Mouse (Mus musculus): ENCODE measurements around the gene Dusp6.

Gene Dusp6

GRCm38 (mm10) chr10:99274640-99275039, 11.6 kb downstream of the Dusp6 start:
- DNase-seq, result no peak

DNA sequence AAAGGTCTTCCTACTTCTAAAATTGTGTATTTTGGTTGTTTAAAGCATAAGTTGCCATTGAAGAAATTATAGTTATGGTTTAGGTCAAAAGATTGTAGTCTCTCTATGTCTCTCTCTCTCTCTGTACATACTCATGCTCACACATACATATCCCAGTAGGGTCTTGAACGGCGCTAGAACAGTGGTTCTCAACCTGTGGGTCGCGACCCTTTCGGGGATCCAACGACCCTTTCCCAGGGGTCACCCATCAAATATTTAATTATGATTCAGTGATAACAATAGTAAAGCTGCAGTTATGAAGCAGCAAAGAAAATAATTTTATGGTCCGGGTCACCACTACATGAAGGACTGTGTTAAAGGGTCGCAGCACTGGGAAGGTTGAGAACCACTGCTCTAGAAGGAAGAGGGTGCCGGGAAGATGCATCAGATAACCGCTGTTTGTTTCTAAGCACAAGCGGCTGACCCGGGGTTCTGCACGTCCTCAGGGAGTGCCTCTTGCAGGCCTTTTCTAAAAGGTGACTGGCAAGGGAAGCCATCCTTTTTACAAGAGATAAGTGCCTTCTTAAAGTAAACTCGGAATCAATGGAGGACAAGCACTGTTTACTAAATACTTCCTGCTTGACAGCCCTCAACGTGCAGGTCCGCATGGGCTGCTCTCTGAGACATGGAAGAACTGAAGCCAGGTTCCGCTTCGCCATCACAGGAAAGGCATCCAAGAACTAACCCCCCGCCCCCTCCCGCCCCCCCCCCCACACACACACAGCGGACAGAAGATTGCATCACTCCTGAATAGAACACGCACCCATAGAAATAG, 16.2 kb downstream of the Dusp6 start:
- no peak for DNase-seq

DNA sequence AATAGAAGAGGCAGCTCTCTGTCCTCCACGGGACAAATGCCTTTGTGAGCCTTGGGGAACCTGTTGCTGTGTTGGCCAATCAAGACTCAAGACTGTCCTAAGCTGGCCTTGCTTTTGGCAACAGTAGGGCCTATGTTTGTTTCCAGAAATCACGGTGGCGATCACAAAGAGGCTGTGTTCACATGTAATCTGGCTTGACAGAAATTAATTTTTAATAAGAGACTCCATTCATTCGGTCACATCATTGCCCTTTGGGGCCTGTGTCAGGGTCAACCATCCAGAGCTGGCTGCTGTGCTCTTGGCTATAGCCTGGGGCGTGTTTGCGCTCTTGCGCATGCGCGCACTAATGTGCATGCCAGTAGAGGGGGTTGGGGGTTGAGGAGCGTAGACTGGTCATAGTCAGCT, 21.0 kb downstream of the Dusp6 start:
- no peak for DNase-seq

DNA sequence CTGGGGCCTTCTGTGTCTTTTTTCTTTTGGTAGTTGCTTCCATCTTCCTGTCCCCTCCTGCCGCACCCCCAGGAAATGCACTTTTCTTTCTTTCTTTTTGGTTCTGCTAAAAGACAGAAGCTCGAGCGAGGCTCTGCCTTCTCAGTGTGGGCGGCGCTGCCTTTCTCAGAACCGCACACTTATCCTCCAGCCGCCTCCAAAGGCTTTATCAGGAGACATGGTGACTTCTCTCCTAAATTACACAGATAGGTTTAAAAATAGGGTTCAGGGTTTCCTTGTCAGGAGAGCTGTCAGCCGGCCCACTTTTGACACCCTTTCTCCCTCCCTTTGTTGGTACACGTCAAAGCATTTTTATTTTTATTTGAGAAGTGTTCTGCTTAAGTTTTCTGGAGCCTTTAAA, 21.9 kb downstream of the Dusp6 start:
- no peak for DNase-seq

DNA sequence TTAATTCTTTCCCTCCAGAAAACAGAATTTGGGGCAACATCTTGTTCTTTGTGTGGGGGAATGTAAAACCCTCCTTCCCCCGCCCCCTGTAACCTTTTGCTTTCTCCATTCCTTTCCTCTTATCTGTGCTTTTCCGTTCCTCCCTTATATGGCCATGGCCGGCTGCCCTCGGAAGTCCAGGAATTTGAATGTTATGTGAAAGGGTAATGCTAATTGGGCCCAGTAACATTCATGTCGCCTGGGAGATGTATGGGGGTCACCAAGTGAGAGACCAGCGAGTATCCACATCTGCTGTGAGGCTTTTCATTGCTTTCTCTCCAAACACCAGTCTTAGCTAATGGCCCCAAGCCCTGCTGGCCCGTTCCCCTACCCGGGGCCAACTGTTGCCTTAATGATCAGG, 22.7 kb downstream of the Dusp6 start:
- no peak for DNase-seq

GRCm38 (mm10) chr10:99286213-99286612, 23.2 kb downstream of the Dusp6 start:
- DNase-seq, result no peak

GRCm38 (mm10) chr10:99286787-99287186, 23.8 kb downstream of the Dusp6 start:
- no peak for DNase-seq

GRCm38 (mm10) chr10:99287206-99287605, 24.2 kb downstream of the Dusp6 start:
- DNase-seq, result no peak

DNA sequence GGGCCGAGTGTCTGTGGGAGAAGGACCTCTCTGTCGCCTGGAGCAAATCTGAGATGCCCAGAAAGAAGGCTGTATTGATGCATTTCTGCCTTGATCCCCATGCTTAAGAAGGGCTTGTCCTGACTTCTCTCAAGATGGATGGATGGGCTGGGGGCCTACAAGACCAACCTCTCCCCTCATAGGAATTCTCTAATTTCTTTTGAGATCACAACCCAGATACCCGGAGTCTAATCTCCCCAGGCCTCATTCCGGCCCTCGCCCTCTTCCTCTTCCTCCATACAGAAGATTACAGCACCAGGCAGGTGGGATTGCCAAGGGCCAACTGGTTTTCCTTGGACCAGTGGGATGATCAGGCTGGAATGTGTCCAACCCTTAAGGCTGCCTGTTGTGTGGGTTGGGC, 26.1 kb downstream of the Dusp6 start:
- no peak for DNase-seq

- DNase-seq, result no peak
Observed at GRCm38 (mm10) chr10:99293111-99293640, 30.1 kb downstream of the Dusp6 start.

GRCm38 (mm10) chr10:99297721-99298120, 34.7 kb downstream of the Dusp6 start:
- no peak for DNase-seq

- peak; percentile 18 for DNase-seq
Observed at GRCm38 (mm10) chr10:99298328-99299295, 35.6 kb downstream of the Dusp6 start.

DNA sequence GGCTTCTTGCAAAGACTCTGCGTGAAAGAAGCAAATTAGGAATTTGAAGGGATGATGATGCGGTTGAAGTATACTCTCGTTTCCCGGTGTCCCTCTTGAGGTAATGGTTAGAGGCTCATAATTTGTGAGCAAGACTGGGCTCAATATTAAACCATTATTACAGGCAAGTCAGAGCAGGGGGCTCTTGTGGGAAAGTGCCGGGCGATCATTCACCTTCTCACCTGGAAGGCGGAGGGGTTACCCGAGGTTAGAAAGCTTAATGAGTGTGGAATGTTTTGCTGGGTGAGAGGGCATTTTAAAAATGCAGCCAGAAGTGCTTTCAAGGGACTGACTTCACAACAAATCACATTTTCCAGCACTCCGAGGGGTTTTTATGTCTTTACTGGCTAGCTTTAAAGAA, 36.3 kb downstream of the Dusp6 start:
- DNase-seq, result no peak

DNA sequence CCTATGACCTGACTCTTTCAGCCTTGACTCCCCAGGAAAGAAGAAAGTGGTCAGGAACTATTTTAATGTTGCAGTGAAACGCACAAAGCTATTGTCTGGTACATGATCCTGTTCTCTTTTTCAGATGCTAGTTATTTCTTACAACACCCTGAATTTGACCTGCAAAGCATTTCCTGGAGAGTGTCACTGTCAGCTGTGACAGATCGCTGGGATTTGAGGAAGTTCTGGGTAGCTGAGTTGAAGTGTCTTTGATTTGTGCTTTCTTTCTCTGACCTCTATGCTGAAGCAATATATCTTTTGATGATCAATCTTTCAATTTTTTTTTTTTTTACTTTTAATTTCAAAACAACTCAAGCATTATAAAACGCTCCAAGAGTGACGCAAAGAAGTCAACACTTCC, 39.0 kb downstream of the Dusp6 start:
- DNase-seq, result no peak

DNA sequence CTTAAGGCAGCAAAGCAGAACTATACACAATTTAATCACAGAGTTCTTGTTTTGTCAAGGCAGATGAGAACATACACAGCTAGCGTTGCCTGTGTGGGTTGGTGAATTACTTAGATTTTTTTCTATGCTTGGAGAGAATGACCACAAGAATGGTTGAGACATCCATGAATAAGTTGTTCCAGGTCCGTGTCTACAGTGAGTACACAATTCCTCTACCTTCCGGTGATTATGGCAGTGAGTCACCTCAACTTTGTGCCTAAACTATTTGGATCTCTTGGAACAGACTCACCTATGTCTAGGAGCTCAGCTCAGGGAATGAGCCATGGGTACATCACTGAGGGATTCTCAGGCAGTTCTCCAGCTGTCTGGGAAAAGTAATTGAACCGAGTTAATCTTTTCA, 45.8 kb downstream of the Dusp6 start:
- no peak for DNase-seq

- DNase-seq, result no peak
Observed at GRCm38 (mm10) chr10:99309617-99310016, 46.6 kb downstream of the Dusp6 start.

DNA sequence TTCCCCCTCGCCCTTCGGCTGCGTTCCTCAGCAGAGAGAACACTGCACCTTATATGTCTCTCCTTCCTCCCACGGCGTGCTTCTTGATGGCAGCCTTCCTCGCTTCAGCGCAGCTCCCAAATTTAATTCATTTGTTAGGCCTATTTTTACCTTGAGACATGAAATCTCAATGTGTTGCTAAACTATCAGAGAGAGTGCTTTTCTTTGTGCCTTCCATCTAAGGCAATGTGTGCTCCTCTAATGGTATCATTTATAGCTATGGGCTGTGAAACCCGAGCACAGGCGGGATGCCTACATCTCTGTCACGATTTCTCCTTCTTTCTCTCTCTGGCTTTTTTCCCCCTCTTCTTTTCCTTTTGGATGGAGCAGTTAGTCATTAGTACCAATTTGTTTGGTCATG, 47.2 kb downstream of the Dusp6 start:
- DNase-seq, result no peak

DNA sequence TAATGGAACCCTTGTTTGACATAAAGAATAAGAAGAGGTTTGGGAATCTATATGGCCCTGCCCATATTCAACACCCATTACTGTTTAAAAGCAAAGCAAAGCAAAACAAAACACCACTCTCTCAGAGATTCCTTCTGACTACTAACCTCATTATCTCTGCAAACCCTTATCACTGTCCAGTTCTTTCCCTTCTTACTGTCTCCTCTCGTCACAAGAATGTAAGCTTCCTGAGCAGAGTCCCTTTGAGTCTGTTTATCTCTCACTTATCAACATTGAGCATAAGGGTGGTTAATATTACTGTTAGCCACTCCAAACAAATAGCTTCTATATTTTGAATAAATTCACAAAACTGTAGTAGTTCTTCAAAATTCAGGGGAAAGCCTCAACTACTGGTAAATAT, 48.9 kb downstream of the Dusp6 start:
- DNase-seq, result no peak

DNA sequence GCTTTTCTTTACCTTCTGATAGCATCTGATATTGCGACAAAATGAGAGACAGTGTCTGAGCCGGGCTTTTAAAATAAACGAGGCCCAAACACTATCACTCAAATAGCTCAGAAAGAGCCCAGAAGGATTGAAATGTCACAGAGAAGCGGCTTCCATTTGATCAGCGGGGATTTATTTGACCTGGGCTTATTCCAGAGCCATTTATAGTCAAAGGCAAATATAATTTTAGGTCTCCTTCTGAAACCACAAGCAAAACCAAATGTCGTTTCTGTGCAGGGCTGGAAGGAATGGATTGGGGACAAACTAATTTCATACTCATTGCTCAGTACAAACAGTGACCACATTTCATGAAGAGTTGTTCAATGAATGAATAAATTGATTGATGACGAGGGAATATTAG, 51.3 kb downstream of the Dusp6 start:
- DNase-seq, result no peak

DNA sequence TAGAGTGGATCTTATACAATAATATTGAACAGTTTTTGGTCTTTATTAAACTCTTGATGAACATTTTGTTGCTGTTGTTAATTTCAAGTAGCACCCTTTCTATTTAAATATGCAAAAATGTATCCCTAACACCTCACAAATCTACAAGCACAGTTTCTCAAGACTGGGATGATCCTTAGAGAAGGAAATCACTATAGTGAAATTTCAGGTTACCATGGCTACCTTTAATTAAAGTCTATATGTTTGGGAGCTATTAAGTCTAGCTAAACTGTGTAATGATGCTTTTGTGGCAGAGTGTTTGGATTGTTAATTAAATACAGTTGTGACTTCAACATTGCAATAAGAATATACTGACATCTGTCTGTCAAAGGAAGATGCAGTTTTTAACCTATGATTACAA, 54.0 kb downstream of the Dusp6 start:
- no peak for DNase-seq

Data from kidney, adult 11 months (tissue).